Mouse (Mus musculus) forebrain, embryonic 16.5 days (tissue): ENCODE measurements at regions not wholly inside any gene's neighbourhood (a gene's known extent, or its start where the extent isn't known, plus 50 kb on each side); places are given as distances from the start of the nearest gene placed in this dataset.

Source experiments
- ATAC-seq: fragments of 200-750 bp; cut with Nextera tagmentation; 2 replicates; pipeline ENCODE4 v1.8.0; 2017; ENCODE audit warnings: mild to moderate bottlenecking, moderate library complexity
- H3K27ac ChIP-seq: fragments of 300-500 bp; sonication (generic); 2 replicates; pipeline ENCODE4 v1.5.1; 2014; ENCODE audit warnings: low read length, control low read depth
- H3K27me3 ChIP-seq: fragments of 300-500 bp; sonication (generic); replicated peaks from 2 replicates; pipeline ENCODE4 v1.6.1; 2014; ENCODE audit warnings: low read length; ENCODE audit not compliant: control insufficient read depth, insufficient read depth
- H3K36me3 ChIP-seq: fragments of 300-500 bp; sonication (generic); 2 replicates; pipeline ENCODE4 v1.6.1; 2014; ENCODE audit not compliant: control insufficient read depth, insufficient read depth
- H3K4me1 ChIP-seq: fragments of 300-500 bp; sonication (generic); replicated peaks from 2 replicates; pipeline ENCODE4 v1.6.1; 2014; ENCODE audit warnings: low read length; ENCODE audit not compliant: control insufficient read depth, insufficient read depth
- H3K4me2 ChIP-seq: fragments of 300-500 bp; sonication (generic); 2 replicates; pipeline ENCODE4 v1.6.1; 2014; ENCODE audit warnings: mild to moderate bottlenecking, low read length, control low read depth
- H3K4me3 ChIP-seq: fragments of 300-500 bp; sonication (generic); replicated peaks from 2 replicates; pipeline ENCODE4 v1.5.1; 2014; ENCODE audit warnings: mild to moderate bottlenecking, low read length, control low read depth
- H3K9ac ChIP-seq: fragments of 300-500 bp; sonication (generic); replicated peaks from 2 replicates; pipeline ENCODE4 v1.6.1; 2014; ENCODE audit warnings: low read depth, low read length, control low read depth
- H3K9me3 ChIP-seq: fragments of 300-500 bp; sonication (generic); 2 replicates; pipeline ENCODE4 v1.6.1; 2016; ENCODE audit warnings: low read length; ENCODE audit not compliant: control insufficient read depth
- WGBS: fragments of 180-500 bp; shearing (Covaris S2); extraction: QIAGEN DNeasy Blood & Tissue Kit; methylation state at CpG from one replicate; pipeline ENCODE4 v1.1.7; 2014; 5-methylcytosine and 5-hydroxymethylcytosine counted together

DNA sequence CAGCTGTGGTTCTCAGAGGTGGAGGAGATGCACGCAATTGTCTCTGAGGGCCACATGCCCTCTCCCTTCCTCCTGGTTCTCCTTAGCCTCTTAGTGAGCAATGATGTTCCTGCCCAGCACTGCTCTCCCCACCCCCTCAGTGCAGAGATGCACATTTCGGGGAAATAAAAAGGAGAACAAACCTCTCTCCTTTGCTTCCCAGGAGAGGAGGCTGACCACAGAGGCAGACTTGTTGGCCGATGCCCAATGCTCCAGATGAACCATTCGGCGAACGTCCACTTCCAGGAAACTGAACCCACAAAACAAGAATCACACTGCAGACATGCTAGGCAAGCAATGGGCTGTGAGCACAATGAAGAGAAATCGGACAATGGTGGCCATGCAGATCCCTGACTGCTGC lies 169.8 kb upstream of the Irf2bp2 start:
- H3K36me3 ChIP-seq: no peaks in the 10 kb centered on the region
- no peaks in the 10 kb centered on the region for H3K9me3 ChIP-seq
- H3K27me3 ChIP-seq: no peaks in the 10 kb centered on the region
- H3K4me1 ChIP-seq: no peaks in the 10 kb centered on the region; the same call in 1 of the 2 replicates
- no peak for ATAC-seq
- H3K4me2 ChIP-seq: no peak overlapping the region
- H3K27ac ChIP-seq: no peak overlapping the region
- 94% methylated on average over 7 of the region's 7 CpGs for WGBS
- H3K4me3 ChIP-seq: no peak overlapping the region
- no peak overlapping the region for H3K9ac ChIP-seq

DNA sequence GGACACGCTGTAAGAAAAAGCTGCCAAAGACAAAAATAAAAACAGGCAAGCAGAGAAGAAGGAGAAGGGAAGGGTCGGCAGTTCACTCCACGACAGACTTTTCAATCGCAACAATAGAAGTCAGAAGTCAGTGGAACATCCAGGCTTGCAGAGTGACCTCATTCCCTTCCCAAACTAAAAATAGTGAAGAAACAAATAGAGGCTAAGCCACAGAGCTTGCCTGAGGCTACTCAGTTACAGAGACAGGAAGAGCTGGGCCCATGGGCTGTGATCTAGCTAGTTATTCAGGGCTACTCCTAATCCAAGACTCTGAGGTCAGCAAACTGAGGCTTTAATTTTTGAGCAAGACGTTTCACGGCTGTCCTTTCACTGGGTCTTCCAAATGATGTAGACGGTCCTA lies 165.9 kb upstream of the Irf2bp2 start:
- no peak overlapping the region for H3K9ac ChIP-seq
- ATAC-seq: no peak
- H3K4me2 ChIP-seq: no peak overlapping the region
- no peaks in the 10 kb centered on the region for H3K9me3 ChIP-seq
- no peaks in the 10 kb centered on the region; the same call in 1 of the 2 replicates for H3K4me1 ChIP-seq
- no peak overlapping the region for H3K4me3 ChIP-seq
- no peaks in the 10 kb centered on the region for H3K36me3 ChIP-seq
- no peak overlapping the region for H3K27ac ChIP-seq
- no peaks in the 10 kb centered on the region for H3K27me3 ChIP-seq
- WGBS: 77% methylated on average over 7 of the region's 7 CpGs

DNA sequence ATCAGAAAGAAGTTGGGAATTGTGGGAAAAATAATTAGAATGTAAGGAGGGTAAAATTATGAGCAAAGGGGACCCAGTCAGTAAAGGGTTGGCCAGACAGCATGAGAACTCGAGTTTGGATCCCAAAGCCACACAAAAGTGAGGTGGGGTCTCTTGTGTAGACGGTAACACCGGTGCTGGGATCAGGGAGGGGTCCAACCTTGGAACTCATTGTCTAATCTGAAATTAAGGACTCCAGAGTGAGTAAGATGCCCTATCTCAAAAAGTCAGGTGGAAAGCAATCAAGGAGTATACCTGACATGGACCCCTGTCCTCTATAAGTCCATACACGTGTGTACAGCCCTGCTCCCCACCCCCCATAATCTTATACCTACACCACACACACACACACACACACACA lies 165.2 kb upstream of the Irf2bp2 start:
- H3K4me1 ChIP-seq: peaks cover under 1% of the 10 kb centered on the region
- H3K9me3 ChIP-seq: no peaks in the 10 kb centered on the region
- H3K9ac ChIP-seq: no peak overlapping the region
- H3K27me3 ChIP-seq: no peaks in the 10 kb centered on the region
- no peak for ATAC-seq
- H3K36me3 ChIP-seq: no peaks in the 10 kb centered on the region
- no peak overlapping the region for H3K4me2 ChIP-seq
- no peak overlapping the region for H3K4me3 ChIP-seq
- H3K27ac ChIP-seq: no peak overlapping the region
- 90% methylated on average over 4 of the region's 4 CpGs for WGBS

DNA sequence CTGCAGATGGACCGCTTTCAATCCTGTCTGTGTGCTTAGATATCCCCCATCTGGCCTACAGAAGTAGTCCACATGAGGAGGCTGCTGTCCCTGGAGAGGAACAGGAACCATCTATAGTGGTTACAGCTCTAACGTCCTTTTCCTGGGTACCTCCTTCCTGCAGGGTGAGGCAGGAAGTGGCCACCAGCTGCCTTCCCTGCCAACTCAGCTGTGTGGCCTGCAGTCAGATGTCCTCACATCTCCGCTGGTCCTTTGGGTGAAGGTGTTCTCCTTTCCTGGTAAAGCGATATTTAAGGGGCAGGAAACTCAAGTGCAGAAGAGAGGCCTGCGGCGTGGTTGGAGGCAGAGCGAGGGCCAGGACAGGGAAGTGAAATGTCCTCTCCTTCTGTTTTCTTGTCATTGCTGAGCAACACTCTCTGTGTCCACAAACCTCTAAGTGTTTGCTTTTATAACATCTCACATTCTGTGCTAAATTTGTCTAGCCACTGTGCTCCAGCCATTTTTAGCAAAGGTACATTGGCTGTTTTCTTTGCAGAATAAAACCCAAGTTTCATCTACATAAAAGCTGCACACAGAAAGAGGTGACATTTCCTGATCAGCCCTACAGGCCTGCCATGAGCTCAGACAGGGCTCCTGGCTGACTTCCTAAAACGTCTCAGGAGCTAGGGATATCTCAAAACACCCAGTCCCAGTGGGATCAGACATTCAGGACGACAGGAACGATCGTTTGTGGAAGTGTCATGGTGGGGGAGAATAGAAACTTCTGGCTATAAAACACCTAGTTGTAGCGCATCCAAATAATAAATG lies 164.4 kb upstream of the Irf2bp2 start:
- Histone ChIP-seq H3K4me1 (peaks cover 8% of the 10 kb centered on the region), H3K4me3 (no peak overlapping the region), H3K27ac (no peak overlapping the region), H3K36me3 (no peaks in the 10 kb centered on the region), H3K4me2 (no peak overlapping the region), H3K9ac (no peak overlapping the region), H3K27me3 (no peaks in the 10 kb centered on the region), H3K9me3 (no peaks in the 10 kb centered on the region)
- no peak for ATAC-seq
- WGBS: 83% methylated on average over 12 of the region's 12 CpGs

DNA sequence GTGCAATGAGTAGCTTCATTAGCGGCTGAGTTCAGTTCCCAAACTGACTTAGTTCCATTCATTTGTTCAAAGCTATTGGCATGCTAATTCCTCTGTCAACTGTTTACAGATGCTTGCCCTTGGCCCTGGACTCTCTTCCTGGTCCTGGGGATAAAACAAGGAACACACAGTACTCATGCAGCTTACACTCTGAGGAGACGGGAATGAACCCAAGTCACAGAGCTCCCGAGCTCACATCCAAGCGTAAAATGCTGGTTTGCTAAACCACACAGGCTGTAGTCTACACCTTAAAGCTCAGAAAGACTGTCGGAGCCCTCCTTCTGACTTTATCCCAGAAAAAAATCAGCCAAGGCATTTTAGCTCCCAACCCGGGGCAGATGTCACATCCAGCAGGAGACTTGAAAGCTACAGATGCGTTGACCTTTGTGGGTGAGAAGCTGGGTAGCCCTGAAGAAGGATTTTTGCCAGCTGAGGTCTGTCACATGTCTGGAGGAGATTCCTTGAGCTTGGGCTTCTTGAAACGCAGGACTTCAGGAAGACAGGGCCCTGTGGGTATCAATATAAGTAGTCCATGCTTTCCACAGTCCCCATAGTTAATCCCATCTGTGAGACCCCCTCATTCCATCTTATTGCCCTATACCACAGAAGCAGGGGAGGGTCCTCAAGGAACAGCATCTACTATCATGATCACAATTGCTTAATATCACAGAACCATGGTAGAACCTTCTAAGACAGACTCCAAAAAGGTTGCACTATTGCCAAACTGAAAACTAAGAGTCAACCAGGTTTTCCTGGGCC lies 162.7 kb upstream of the Irf2bp2 start:
- 75% methylated on average over 8 of the region's 8 CpGs for WGBS
- H3K36me3 ChIP-seq: no peaks in the 10 kb centered on the region
- H3K9ac ChIP-seq: no peak overlapping the region
- no peak overlapping the region for H3K27ac ChIP-seq
- H3K9me3 ChIP-seq: no peaks in the 10 kb centered on the region
- H3K4me2 ChIP-seq: no peak overlapping the region
- no peaks in the 10 kb centered on the region for H3K27me3 ChIP-seq
- H3K4me1 ChIP-seq: peaks cover 12% of the 10 kb centered on the region
- H3K4me3 ChIP-seq: no peak overlapping the region
- ATAC-seq: no peak

DNA sequence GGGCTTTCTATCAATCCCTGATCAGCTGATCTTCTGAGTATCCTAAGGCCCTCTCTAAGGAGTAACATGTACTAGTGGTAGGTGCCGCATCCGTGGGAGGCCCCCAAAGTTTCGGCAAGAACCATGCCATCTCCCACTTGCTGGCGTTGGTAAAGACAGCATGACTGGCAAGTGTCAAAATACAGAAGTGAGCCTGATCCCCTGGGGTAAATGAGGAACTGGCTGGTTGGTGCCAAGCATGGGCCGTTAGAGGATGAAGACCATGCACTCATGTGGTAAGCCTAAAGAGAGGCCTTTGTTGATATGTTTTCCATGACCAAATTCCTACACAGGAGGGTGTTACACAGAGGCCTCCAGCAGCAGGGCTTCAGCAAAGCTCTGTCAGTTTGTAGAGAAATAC lies 161.9 kb upstream of the Irf2bp2 start:
- no peak overlapping the region for H3K4me2 ChIP-seq
- H3K27ac ChIP-seq: no peak overlapping the region
- no peaks in the 10 kb centered on the region for H3K9me3 ChIP-seq
- H3K4me3 ChIP-seq: no peak overlapping the region
- peaks cover 13% of the 10 kb centered on the region for H3K4me1 ChIP-seq
- no peak overlapping the region for H3K9ac ChIP-seq
- H3K27me3 ChIP-seq: no peaks in the 10 kb centered on the region
- no peak for ATAC-seq
- H3K36me3 ChIP-seq: no peaks in the 10 kb centered on the region
- 90% methylated on average over 5 of the region's 5 CpGs for WGBS

DNA sequence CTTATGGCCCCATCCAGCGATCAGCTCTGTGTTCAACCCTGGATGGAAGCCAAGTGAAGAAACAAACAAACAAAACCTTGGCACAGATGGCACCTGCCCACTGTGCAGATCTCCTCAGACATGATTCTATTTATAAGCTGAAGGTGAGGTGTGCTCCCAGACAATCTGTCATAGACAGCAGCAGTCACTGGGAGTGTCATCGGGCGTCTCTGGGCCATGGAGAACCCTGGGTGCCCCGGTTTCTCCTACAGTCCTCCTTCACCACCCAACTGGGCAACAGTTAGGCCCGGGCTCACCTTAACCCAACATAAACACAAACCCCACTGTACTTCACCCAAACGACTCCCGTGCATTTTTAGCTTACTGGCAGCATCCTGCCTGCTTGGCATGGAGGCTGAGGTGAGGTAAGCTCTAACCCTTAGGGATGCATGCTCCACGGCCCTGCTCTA lies 160.6 kb upstream of the Irf2bp2 start:
- Histone ChIP-seq H3K27ac (no peak overlapping the region), H3K27me3 (no peaks in the 10 kb centered on the region), H3K9me3 (no peaks in the 10 kb centered on the region), H3K9ac (no peak overlapping the region), H3K4me3 (no peak overlapping the region), H3K36me3 (no peaks in the 10 kb centered on the region), H3K4me2 (no peak overlapping the region), H3K4me1 (peaks cover 13% of the 10 kb centered on the region)
- WGBS: 82% methylated on average over 8 of the region's 8 CpGs
- no peak for ATAC-seq

DNA sequence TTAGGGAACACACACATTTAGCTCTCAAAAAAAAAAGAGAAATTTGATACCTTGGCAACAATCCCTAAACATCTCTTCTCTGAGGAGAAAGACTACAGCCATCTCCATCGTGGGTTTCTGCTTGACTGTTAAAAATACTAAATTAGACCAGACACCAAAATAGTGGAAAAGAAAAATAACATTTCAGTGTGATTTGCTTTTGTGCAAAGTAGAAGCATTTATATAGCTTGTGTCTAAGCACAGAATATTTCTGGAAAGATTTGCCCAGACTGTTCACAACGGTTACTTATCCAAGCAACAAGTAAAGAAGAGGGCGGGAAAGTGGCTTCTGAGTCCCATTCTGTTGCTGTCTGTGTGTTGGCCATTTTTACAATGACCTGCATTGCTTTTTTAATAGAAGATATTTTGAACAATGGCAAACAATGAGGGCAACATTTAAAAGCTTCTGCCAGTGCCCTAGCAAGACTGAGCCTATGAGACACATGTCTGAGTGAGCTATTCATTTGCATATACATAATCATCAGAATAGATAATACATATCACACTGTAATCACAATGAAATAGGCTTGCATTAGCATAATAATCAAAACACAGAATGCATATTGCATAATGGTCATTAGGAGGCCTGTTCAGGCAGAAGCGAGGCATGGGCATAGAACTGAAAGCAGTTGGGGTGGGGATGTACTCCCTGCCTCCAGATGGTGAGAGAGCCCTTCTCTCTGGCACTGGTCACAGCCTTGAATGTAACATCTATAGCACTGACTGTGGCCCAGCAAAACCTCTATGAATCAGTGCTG lies 159.5 kb upstream of the Irf2bp2 start:
- Histone ChIP-seq H3K9ac (no peak overlapping the region), H3K4me3 (no peak overlapping the region), H3K4me2 (no peak overlapping the region), H3K36me3 (no peaks in the 10 kb centered on the region), H3K27ac (peak overlapping the region; percentile 54), H3K27me3 (no peaks in the 10 kb centered on the region), H3K9me3 (no peaks in the 10 kb centered on the region), H3K4me1 (peaks cover 13% of the 10 kb centered on the region)
- WGBS: 35% methylated on average over 4 of the region's 4 CpGs
- peak; percentile 93 for ATAC-seq
